Mouse (Mus musculus) limb, embryonic 12.5 days (tissue): ENCODE results near the gene Cdh23. TPM values are rescaled to one million over a fixed set of nuclear protein-coding genes. Genes with fewer than 3 reads are reported as not detected.
A peak's percentile ranks its signal among the peaks of the same experiment; 100 is the strongest.

Experiments used
- ATAC-seq: fragments of 200-750 bp; cut with Nextera tagmentation; 2 replicates; pipeline ENCODE4 v1.8.0; 2017; ENCODE audit warnings: low read depth, moderate TSS enrichment; ENCODE audit not compliant: insufficient number of reproducible peaks, insufficient read depth, low FRiP score, low TSS enrichment
- H3K27ac ChIP-seq: fragments of 300-500 bp; sonication (generic); 2 replicates; pipeline ENCODE4 v1.5.1; 2016; ENCODE audit warnings: mild to moderate bottlenecking, moderate library complexity
- H3K27me3 ChIP-seq: fragments of 300-500 bp; sonication (generic); 2 replicates; pipeline ENCODE4 v1.6.1; 2016; ENCODE audit warnings: mild to moderate bottlenecking, moderate library complexity
- H3K36me3 ChIP-seq: fragments of 300-500 bp; sonication (generic); 2 replicates; pipeline ENCODE4 v1.6.1; 2016; ENCODE audit warnings: mild to moderate bottlenecking, moderate library complexity
- H3K4me1 ChIP-seq: fragments of 300-500 bp; sonication (generic); replicated peaks from 2 replicates; pipeline ENCODE4 v1.6.1; 2016
- H3K4me2 ChIP-seq: fragments of 300-500 bp; sonication (generic); 2 replicates; pipeline ENCODE4 v1.6.1; 2016; ENCODE audit warnings: mild to moderate bottlenecking, moderate library complexity
- H3K4me3 ChIP-seq: fragments of 300-500 bp; sonication (generic); replicated peaks from 2 replicates; pipeline ENCODE4 v1.5.1; 2016; ENCODE audit warnings: mild to moderate bottlenecking
- H3K9ac ChIP-seq: fragments of 300-500 bp; sonication (generic); replicated peaks from 2 replicates; pipeline ENCODE4 v1.6.1; 2016; ENCODE audit warnings: mild to moderate bottlenecking, moderate library complexity
- H3K9me3 ChIP-seq: fragments of 300-500 bp; sonication (generic); 2 replicates; pipeline ENCODE4 v1.6.1; 2016; ENCODE audit warnings: mild to moderate bottlenecking, moderate library complexity
- WGBS: fragments of 180-500 bp; shearing (Covaris S2); methylation state at CpG from one replicate; pipeline ENCODE4 v1.1.7; 2016; 5-methylcytosine and 5-hydroxymethylcytosine counted together
- polyA plus RNA-seq: library from polyadenylated mRNA; unstranded; fragments of >200 nt; fragmentation: Nextera tagmentation; extraction: Ambion mirVana; gene quantifications from 2 replicates; pipeline ENCODE4 v1.2.1, GENCODE M21; 2016

Gene Cdh23
- polyA plus RNA-seq, 1 experiment from 2014 or later = 0.34 TPM

- Histone ChIP-seq H3K4me1 (peaks cover 65% of the 10 kb centered on the region), H3K9me3 (no peaks in the 10 kb centered on the region), H3K9ac (no peak overlapping the region), H3K27ac (no peak overlapping the region), H3K4me2 (no peak overlapping the region), H3K4me3 (no peak overlapping the region), H3K27me3 (no peaks in the 10 kb centered on the region), H3K36me3 (peaks cover 4% of the 10 kb centered on the region; the same call in 1 of the 2 replicates)
- no peak for ATAC-seq
- 87% methylated on average over 10 of the region's 10 CpGs for WGBS
Observed at GRCm38 (mm10) chr10:60282116-60283014, 413.9 kb downstream of the Cdh23 start.

- Histone ChIP-seq H3K9me3 (no peaks in the 10 kb centered on the region), H3K4me3 (no peak overlapping the region), H3K36me3 (peaks cover 4% of the 10 kb centered on the region; the same call in 1 of the 2 replicates), H3K4me2 (no peak overlapping the region), H3K27me3 (no peaks in the 10 kb centered on the region), H3K4me1 (peaks cover 61% of the 10 kb centered on the region), H3K9ac (no peak overlapping the region), H3K27ac (no peak overlapping the region)
- 88% methylated on average over 9 of the region's 9 CpGs for WGBS
- ATAC-seq = no peak
Observed at GRCm38 (mm10) chr10:60281571-60282050, 414.7 kb downstream of the Cdh23 start.

DNA sequence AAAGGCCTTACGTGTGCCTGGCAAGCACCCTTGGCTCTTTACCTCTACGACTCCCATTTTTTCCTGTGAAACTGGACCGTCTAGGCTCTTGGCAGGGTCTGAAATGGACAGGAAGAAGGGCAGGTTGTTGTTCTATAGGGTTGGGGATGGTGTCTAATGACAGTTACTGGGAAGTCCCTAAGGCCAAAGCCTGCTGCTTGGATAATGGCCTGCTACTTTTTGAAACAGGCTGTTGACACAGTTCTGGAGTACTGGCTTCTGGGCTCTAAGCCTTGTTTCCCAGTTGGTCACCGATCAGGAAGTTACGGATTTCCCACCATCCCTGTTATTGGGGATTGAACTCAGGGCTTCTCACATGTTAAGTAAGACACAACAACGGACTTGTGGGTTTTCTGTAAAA lies 415.9 kb downstream of the Cdh23 start:
- Histone ChIP-seq H3K27me3 (no peaks in the 10 kb centered on the region), H3K27ac (no peak overlapping the region), H3K4me1 (peaks cover 48% of the 10 kb centered on the region), H3K9ac (no peak overlapping the region), H3K36me3 (peaks cover 4% of the 10 kb centered on the region; the same call in 1 of the 2 replicates), H3K9me3 (no peaks in the 10 kb centered on the region), H3K4me2 (no peak overlapping the region), H3K4me3 (no peak overlapping the region)
- 92% methylated on average over 6 of the region's 6 CpGs for WGBS
- ATAC-seq = no peak

- H3K9ac ChIP-seq = no peak overlapping the region
- no peaks in the 10 kb centered on the region for H3K9me3 ChIP-seq
- 91% methylated on average over 9 of the region's 9 CpGs for WGBS
- no peak overlapping the region for H3K4me3 ChIP-seq
- ATAC-seq = no peak
- no peak overlapping the region for H3K27ac ChIP-seq
- H3K4me2 ChIP-seq = peak overlapping the region; percentile 2; the same call in 1 of the 2 replicates
- H3K36me3 ChIP-seq = peaks cover 4% of the 10 kb centered on the region; the same call in 1 of the 2 replicates
- no peaks in the 10 kb centered on the region for H3K27me3 ChIP-seq
- peaks cover 44% of the 10 kb centered on the region for H3K4me1 ChIP-seq
Observed at GRCm38 (mm10) chr10:60279941-60280301, 416.4 kb downstream of the Cdh23 start.

GRCm38 (mm10) chr10:60279290-60279940 lies 416.9 kb downstream of the Cdh23 start:
- peaks cover 39% of the 10 kb centered on the region for H3K4me1 ChIP-seq
- H3K27ac ChIP-seq = no peak overlapping the region
- H3K36me3 ChIP-seq = peaks cover 4% of the 10 kb centered on the region; the same call in 1 of the 2 replicates
- H3K9me3 ChIP-seq = no peaks in the 10 kb centered on the region
- H3K9ac ChIP-seq = peak overlapping the region; percentile 31; the same call in 1 of the 2 replicates
- peak overlapping the region; percentile 92 for H3K4me2 ChIP-seq
- H3K27me3 ChIP-seq = no peaks in the 10 kb centered on the region
- 0 out of 2 replicates have a peak overlapping the region, but pooled peaks have one; percentile 11 for H3K4me3 ChIP-seq
- no peak for ATAC-seq
- WGBS = 74% methylated on average over 8 of the region's 8 CpGs

GRCm38 (mm10) chr10:60278786-60279185 lies 417.5 kb downstream of the Cdh23 start:
- Histone ChIP-seq H3K36me3 (peaks cover 4% of the 10 kb centered on the region; the same call in 1 of the 2 replicates), H3K27ac (no peak overlapping the region), H3K4me3 (peak overlapping the region; percentile 79), H3K9ac (no peak overlapping the region; the same call in 1 of the 2 replicates), H3K4me2 (peak overlapping the region; percentile 92), H3K9me3 (no peaks in the 10 kb centered on the region), H3K4me1 (peaks cover 33% of the 10 kb centered on the region), H3K27me3 (no peaks in the 10 kb centered on the region)
- no peak for ATAC-seq
- WGBS = 87% methylated on average over 3 of the region's 3 CpGs

- H3K9me3 ChIP-seq = no peaks in the 10 kb centered on the region
- 11% methylated on average over 13 of the region's 13 CpGs for WGBS
- no peaks in the 10 kb centered on the region for H3K27me3 ChIP-seq
- H3K4me3 ChIP-seq = peak overlapping the region; percentile 79
- H3K4me2 ChIP-seq = peak overlapping the region; percentile 92
- peaks cover 4% of the 10 kb centered on the region; the same call in 1 of the 2 replicates for H3K36me3 ChIP-seq
- no peak; the same call in 1 of the 2 replicates for ATAC-seq
- H3K4me1 ChIP-seq = peaks cover 29% of the 10 kb centered on the region
- H3K9ac ChIP-seq = peak overlapping the region; percentile 86
- H3K27ac ChIP-seq = peak overlapping the region; percentile 86
Observed at GRCm38 (mm10) chr10:60278006-60278399, 418.3 kb downstream of the Cdh23 start.

DNA sequence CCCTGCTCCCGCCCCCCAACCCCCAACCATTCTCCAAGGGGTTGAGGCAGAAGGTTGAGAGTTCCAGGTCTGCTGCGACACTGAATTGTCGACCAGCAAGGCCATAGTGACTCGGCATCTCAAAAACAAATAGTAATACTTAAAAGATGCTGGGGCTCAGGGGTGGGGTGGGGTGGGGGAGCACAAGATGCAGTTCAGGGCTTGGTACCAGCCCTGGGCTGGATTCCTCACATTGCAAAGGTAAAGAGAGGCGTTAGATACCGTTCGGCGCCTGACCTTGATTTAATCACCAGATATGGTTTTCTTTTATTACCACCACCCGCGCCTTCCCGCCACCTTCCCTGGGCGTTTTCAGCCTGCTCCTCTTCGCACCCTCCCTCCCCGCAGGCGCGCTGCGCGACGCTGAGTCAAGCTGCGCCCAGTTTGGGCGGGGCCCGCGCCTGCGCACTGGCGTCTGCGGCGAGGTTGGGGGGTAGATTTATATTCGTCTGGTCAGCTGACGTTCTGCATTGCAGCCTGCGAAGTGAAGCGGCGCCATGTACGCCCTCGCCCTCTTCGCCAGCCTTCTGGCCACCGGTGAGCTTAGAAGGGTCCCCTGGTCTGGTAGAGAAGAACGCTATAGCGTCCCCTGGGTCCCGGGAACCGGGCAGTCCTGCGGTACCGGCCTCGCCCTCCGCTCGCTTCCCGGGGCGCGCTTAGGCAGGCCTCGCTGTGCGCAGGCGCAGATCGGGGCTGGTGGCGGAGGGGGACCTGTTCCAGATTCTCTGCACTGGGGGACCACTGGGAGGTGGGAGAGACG lies 418.9 kb downstream of the Cdh23 start, which contains the start of gene Psap:
Psap (plus strand) TSS at position 421 of the 799 bp plus-strand sequence.
- 3% methylated on average over 54 of the region's 54 CpGs for WGBS
- H3K9me3 ChIP-seq = no peaks in the 10 kb centered on the region
- peaks cover 29% of the 10 kb centered on the region for H3K4me1 ChIP-seq
- peak within 1 kb of the TSS; percentile 86 for H3K9ac ChIP-seq
- H3K4me2 ChIP-seq = peak within 1 kb of the TSS; percentile 92
- peaks cover 2% of the 10 kb centered on the region; the same call in 1 of the 2 replicates for H3K36me3 ChIP-seq
- peak; percentile 82 for ATAC-seq
- H3K27ac ChIP-seq = peak within 1 kb of the TSS; percentile 86
- peak within 1 kb of the TSS; percentile 79 for H3K4me3 ChIP-seq
- no peaks in the 10 kb centered on the region for H3K27me3 ChIP-seq

DNA sequence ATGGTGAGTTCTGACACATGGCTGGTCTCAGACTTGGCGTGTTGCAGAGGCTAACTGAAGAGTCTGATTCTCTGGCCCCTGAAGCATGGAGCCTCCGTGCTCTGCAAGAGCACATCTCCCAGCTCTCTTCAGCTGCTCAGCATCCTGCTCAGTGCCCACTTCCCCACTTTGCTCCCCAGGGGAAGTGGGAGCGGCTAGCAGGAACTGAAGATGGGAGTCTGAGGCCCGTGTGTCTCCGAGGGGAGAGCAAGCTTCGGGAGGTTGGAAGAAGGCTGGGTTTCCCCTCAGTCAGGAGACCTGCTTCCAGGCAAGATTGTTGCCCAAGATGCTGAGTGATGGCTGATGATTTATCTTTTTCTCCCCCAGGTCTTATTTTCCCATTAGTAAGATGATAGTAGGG lies 422.9 kb downstream of the Cdh23 start:
- no peaks in the 10 kb centered on the region for H3K36me3 ChIP-seq
- H3K4me1 ChIP-seq = peaks cover 9% of the 10 kb centered on the region
- WGBS = 73% methylated on average over 6 of the region's 6 CpGs
- H3K27ac ChIP-seq = no peak overlapping the region
- no peaks in the 10 kb centered on the region for H3K27me3 ChIP-seq
- no peak overlapping the region for H3K9ac ChIP-seq
- no peak overlapping the region for H3K4me3 ChIP-seq
- ATAC-seq = no peak
- no peak overlapping the region for H3K4me2 ChIP-seq
- no peaks in the 10 kb centered on the region for H3K9me3 ChIP-seq

GRCm38 (mm10) chr10:60272241-60272640 lies 424.0 kb downstream of the Cdh23 start:
- Histone ChIP-seq H3K9ac (no peak overlapping the region), H3K27me3 (no peaks in the 10 kb centered on the region), H3K4me3 (no peak overlapping the region), H3K27ac (no peak overlapping the region), H3K4me1 (peaks cover 6% of the 10 kb centered on the region; the same call in 1 of the 2 replicates), H3K36me3 (no peaks in the 10 kb centered on the region), H3K9me3 (no peaks in the 10 kb centered on the region), H3K4me2 (no peak overlapping the region)
- no peak for ATAC-seq
- WGBS = 43% methylated on average over 6 of the region's 6 CpGs
